Mouse (Mus musculus): ENCODE results near the gene Uso1.

GRCm38 (mm10) chr5:92103062-92103461 is 34.7 kb upstream of the Uso1 start:
- TF ChIP-seq CTCF (IDR thresholded peaks at IDR 0.05; ENCODE audit: low read depth, low read length): no peak
- no peak for TF ChIP-seq GATA1 (IDR thresholded peaks at IDR 0.05; ENCODE audit: borderline replicate concordance, low read length)
- no peak for TF ChIP-seq TAL1 (conservative IDR thresholded peaks at IDR 0.05; ENCODE audit: low read depth, low read length)
